Mouse (Mus musculus) kidney, postnatal 36 days (tissue): ENCODE data around the gene Fastkd5.
A peak's percentile ranks its signal among the peaks of the same experiment; 100 is the strongest.

Source experiments
- DNase-seq, 2 experiments: peaks; one replicate each; pipeline ENCODE4 v3.0.0; 2021 to 2022; ENCODE audit warnings: mixed read lengths in 2 of 2

Gene Fastkd5

GRCm38 (mm10) chr2:130634006-130634738 is 4.3 kb upstream of the Fastkd5 start:
- DNase-seq = peak in 1 of 2 experiments; percentile 30

- peak in 1 of 2 experiments; percentile 43 for DNase-seq
These were observed 3.3 kb upstream of the Fastkd5 start for GRCm38 (mm10) chr2:130632887-130633675.

- DNase-seq = peak; percentile 76 to 81
These were observed 2.6 kb upstream of the Fastkd5 start for GRCm38 (mm10) chr2:130632416-130632815.

- DNase-seq = no peak
These were observed 568 bp downstream of the Fastkd5 start for GRCm38 (mm10) chr2:130629080-130629838.

- DNase-seq = peak in 1 of 2 experiments; percentile 38
These were observed 1.4 kb downstream of the Fastkd5 start for GRCm38 (mm10) chr2:130628424-130628823.

GRCm38 (mm10) chr2:130618972-130619371 is 10.9 kb downstream of the Fastkd5 start:
- DNase-seq = peak; percentile 62 to 65

- DNase-seq = peak in 1 of 2 experiments; percentile 76
These were observed 16.7 kb downstream of the Fastkd5 start for GRCm38 (mm10) chr2:130613091-130613490.

- DNase-seq = no peak
These were observed 27.6 kb downstream of the Fastkd5 start for GRCm38 (mm10) chr2:130602195-130602594.

GRCm38 (mm10) chr2:130598399-130598798 is 31.4 kb downstream of the Fastkd5 start:
- DNase-seq = no peak

- DNase-seq = peak; percentile 39 to 48
These were observed 32.2 kb downstream of the Fastkd5 start for GRCm38 (mm10) chr2:130597601-130598010.

GRCm38 (mm10) chr2:130595596-130595995 is 34.2 kb downstream of the Fastkd5 start:
- no peak for DNase-seq

- no peak for DNase-seq
These were observed 38.8 kb downstream of the Fastkd5 start for GRCm38 (mm10) chr2:130591016-130591415.

GRCm38 (mm10) chr2:130589761-130590160 is 40.1 kb downstream of the Fastkd5 start:
- no peak for DNase-seq

- DNase-seq = no peak
These were observed 40.7 kb downstream of the Fastkd5 start for GRCm38 (mm10) chr2:130589157-130589556.

GRCm38 (mm10) chr2:130588373-130588772 is 41.5 kb downstream of the Fastkd5 start:
- no peak for DNase-seq

- no peak for DNase-seq
These were observed 43.8 kb downstream of the Fastkd5 start for GRCm38 (mm10) chr2:130586016-130586415.

GRCm38 (mm10) chr2:130583902-130584560 is 45.8 kb downstream of the Fastkd5 start:
- DNase-seq = no peak

- DNase-seq = no peak
These were observed 47.3 kb downstream of the Fastkd5 start, which contains the start of gene Avp for GRCm38 (mm10) chr2:130582552-130582951. Gene Avp (minus strand): TSS chr2:130582554.

GRCm38 (mm10) chr2:130581201-130581600 is 48.6 kb downstream of the Fastkd5 start:
- no peak for DNase-seq

- no peak for DNase-seq
These were observed 50.0 kb downstream of the Fastkd5 start for GRCm38 (mm10) chr2:130579791-130580190.

- peak; percentile 55 to 80 for DNase-seq
These were observed 51.7 kb downstream of the Fastkd5 start for GRCm38 (mm10) chr2:130578148-130578547.

- peak; percentile 90 to 91 for DNase-seq
These were observed 52.2 kb downstream of the Fastkd5 start for GRCm38 (mm10) chr2:130577632-130578031.
